Mouse (Mus musculus) embryonic fibroblast, embryonic 13.5 days (primary cell): ENCODE data around the gene Dtl.

Source experiments
- CTCF ChIP-seq: IDR thresholded peaks from 2 replicates; pipeline ENCODE4 v1.5.1; 2011; ENCODE audit warnings: mild to moderate bottlenecking, control low read depth, low read length, moderate library complexity, borderline replicate concordance; ENCODE audit not compliant: insufficient read depth
- POLR2A ChIP-seq: IDR thresholded peaks from 2 replicates; pipeline ENCODE4 v1.6.1; 2011; ENCODE audit warnings: low read depth, mild to moderate bottlenecking, control low read depth, low read length, moderate library complexity

- TF ChIP-seq CTCF (peak; percentile 37; the same call in 1 of the 2 replicates), POLR2A (no peak)
These were observed 9.1 kb upstream of the Dtl start for GRCm38 (mm10) chr1:191584483-191584882.
